Mouse (Mus musculus): ENCODE measurements around the gene 1700010I14Rik.

DNA sequence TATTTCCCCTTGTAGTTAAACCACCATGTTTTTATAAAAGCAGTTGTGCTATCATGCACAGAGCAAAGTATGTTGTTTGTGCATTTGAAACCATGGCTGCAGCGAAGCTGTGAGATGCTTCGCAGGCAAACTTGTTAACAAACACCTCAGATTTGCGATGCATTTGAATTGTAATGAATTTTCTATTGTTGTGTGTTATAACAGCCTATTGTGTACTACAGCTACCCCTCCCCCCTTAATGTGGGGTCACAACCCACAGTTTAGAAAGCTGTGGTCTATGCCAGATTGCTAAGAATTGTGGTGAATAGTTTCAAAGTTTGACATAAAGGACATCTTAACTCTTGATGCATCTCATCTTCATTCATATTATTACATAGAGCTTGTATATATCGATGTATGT lies 27.7 kb upstream of the 1700010I14Rik start:
- TF ChIP-seq CTCF (IDR thresholded peaks at IDR 0.05): no peak
- TF ChIP-seq EP300 (IDR thresholded peaks at IDR 0.05; ENCODE audit: insufficient read depth, low read depth, low read length): no peak
- TF ChIP-seq POLR2A (IDR thresholded peaks at IDR 0.05; ENCODE audit: insufficient read depth, low read depth, low read length): no peak
